Mouse (Mus musculus): ENCODE data around the gene Gm6760. TPM values are rescaled to one million over a fixed set of nuclear protein-coding genes. Genes with fewer than 3 reads are reported as not detected.

The Gm6760 gene
- not detected in 2 replicates for polyA plus RNA-seq (2016; fragmentation: Nextera tagmentation; extraction: Ambion mirVana)

DNA sequence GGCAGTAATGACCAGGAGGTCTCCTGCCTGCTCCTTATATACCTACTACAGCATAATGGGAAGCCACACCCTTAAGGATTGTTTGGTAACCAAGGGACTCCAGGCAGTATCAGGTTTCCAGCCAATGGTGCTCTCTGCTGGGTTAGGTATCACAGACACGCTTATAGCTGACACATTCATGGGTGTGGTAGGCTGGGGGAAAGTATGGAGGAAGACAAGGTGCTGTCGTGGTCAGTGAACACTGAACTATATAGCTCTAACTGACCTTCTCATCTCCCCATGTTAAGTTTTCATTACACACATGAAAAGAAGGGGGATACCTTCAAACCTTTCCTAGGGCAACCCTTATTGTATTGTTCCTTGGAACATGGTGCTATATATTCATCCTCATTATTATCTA is at the start of gene Gm6760:
Gene Gm6760, minus strand, starts transcription at position 101 of the 400 bp plus-strand sequence.
- no peak within 1 kb of the TSS for H3K9ac ChIP-seq (replicated peaks)
- no peaks in the 10 kb centered on the region for H3K27me3 ChIP-seq
- H3K4me1 ChIP-seq (replicated peaks), result no peaks in the 10 kb centered on the region
- no peak for ATAC-seq (ENCODE audit: insufficient number of reproducible peaks, insufficient read depth, low FRiP score, low TSS enrichment, low read depth)
- H3K4me2 ChIP-seq, result no peak within 1 kb of the TSS
- no peaks in the 10 kb centered on the region for H3K36me3 ChIP-seq
- no peak within 1 kb of the TSS for H3K4me3 ChIP-seq (replicated peaks)
- no peak within 1 kb of the TSS for H3K27ac ChIP-seq
- WGBS, result 78% methylated on average over 2 of the region's 2 CpGs
- H3K9me3 ChIP-seq, result no peaks in the 10 kb centered on the region

DNA sequence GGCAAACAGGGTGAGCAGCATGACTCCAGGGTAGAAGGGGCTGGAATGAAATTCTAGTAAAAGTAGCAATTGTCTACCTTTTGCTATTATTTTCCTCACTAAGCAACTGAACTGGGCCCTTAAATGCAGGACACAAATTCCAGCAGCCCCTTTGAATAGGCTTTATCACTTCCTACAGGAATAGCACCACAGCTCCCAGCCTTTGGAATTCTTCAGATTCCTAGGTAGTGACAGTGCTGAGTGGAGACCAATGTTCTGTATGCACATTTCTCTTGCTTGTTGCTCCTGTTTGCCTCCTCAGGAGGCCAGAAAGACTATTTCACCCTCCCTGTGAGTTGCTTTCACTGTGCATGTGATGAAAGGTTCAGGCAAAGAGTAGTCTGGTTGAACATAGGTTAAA is 29.2 kb upstream of the Gm6760 start:
- Histone ChIP-seq H3K27ac (no peak overlapping the region), H3K9me3 (no peaks in the 10 kb centered on the region), H3K36me3 (no peaks in the 10 kb centered on the region), H3K9ac (replicated peaks) (no peak overlapping the region), H3K4me2 (no peak overlapping the region), H3K4me3 (replicated peaks) (no peak overlapping the region), H3K4me1 (replicated peaks) (no peaks in the 10 kb centered on the region), H3K27me3 (no peaks in the 10 kb centered on the region)
- no peak for ATAC-seq (ENCODE audit: insufficient number of reproducible peaks, insufficient read depth, low FRiP score, low TSS enrichment, low read depth)

DNA sequence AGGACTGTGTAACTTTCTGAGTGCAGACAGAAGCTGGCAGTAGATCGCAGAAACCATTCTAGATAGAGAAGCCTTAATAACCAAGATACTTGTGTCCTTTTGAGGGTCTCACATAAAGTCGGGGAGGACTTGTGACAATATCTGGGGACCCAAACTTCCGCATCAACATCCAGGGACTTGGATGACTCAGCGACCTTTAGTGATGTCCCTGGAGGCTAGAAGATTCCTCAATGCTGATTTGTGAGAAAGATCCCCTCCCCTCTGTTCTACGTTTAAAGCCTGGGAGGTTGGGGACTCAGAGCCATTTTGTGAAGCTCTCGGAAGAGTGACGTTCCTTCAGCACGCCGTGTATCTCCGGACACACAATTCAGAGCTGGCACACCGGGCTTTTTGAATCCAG is 21.2 kb upstream of the Gm6760 start, which contains the start of gene 3830417A13Rik:
Gene 3830417A13Rik, plus strand, starts transcription at position 301 of the 400 bp plus-strand sequence.
- H3K27ac ChIP-seq, result no peak within 1 kb of the TSS
- H3K9me3 ChIP-seq, result no peaks in the 10 kb centered on the region
- no peaks in the 10 kb centered on the region for H3K27me3 ChIP-seq
- no peak within 1 kb of the TSS for H3K4me2 ChIP-seq
- H3K4me1 ChIP-seq (replicated peaks), result no peaks in the 10 kb centered on the region
- no peak within 1 kb of the TSS for H3K4me3 ChIP-seq (replicated peaks)
- no peak within 1 kb of the TSS for H3K9ac ChIP-seq (replicated peaks)
- ATAC-seq (ENCODE audit: insufficient number of reproducible peaks, insufficient read depth, low FRiP score, low TSS enrichment, low read depth), result no peak
- H3K36me3 ChIP-seq, result no peaks in the 10 kb centered on the region
- 88% methylated on average over 11 of the region's 11 CpGs for WGBS

Other genes with a start within 250 kb of the Gm6760 start
- 0.61 and 0.79 TPM in 2 replicates for gene 3830417A13Rik, start 21.4 kb upstream of the Gm6760 start, polyA plus RNA-seq (2016; fragmentation: Nextera tagmentation; extraction: Ambion mirVana)
- gene Slitrk4, start 124.8 kb upstream of the Gm6760 start, polyA plus RNA-seq (2016; fragmentation: Nextera tagmentation; extraction: Ambion mirVana), result 1.3 TPM in 2 replicates

Data from limb, embryonic 12.5 days (tissue).